Mouse (Mus musculus) CD8-positive naive resting alpha-beta T cell, adult 57 days (primary cell): Measurements from ENCODE around the gene Urm1. TPM values are rescaled to one million over a fixed set of nuclear protein-coding genes. Genes with fewer than 3 reads are reported as not detected.

Source experiments
- total RNA-seq: library from RNA; stranded (reverse); gene quantifications from one replicate; pipeline ENCODE4 v1.2.4, GENCODE M21; 2023

Gene Urm1
- 58.1 TPM for total RNA-seq

GRCm38 (mm10) chr2:29820025-29820817, at the start of gene Urm1:
Gene Urm1 (plus strand): TSS chr2:29820075.

GRCm38 (mm10) chr2:29787104-29787917, 32.6 kb upstream of the Urm1 start, which contains the start of gene Coq4:
Gene Coq4 (plus strand): TSS chr2:29787493.

DNA sequence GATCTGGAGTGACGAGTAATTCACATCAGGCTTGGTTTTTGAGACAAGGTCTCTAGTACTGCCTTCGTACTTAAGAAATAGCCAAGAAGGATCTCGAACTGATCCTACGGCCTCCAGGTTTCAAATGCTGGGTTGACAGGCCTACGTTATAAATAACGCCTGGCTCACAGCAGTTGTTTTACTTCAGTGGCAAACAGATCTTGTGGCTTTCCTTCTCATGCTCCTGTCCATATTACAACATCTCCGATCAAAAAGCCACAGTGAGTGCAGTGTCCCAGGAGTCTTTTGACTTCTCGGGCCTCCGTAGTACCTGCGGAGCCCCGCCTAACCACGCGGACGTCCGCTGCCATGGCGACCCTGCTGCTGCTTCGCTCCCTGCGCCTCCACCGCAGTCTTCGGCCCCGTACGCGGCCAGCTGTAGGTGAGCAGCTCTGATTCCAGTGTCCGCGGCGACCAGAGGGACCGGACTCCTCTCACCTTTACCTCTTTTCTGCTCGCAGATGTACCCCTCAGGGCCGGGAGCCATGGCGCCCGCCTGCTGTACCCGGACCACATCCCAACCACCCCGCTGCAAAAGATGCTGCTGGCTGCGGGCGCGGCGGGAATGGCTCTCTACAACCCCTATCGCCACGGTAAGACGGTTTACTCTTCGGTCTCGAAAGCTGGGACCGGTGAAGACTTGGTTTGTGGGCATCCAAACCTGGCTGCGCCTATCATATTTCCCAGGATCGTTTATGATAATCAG, 31.8 kb upstream of the Urm1 start, which contains the start of gene Trub2:
Trub2 (minus strand) TSS at position 566 of the 745 bp plus-strand sequence.

DNA sequence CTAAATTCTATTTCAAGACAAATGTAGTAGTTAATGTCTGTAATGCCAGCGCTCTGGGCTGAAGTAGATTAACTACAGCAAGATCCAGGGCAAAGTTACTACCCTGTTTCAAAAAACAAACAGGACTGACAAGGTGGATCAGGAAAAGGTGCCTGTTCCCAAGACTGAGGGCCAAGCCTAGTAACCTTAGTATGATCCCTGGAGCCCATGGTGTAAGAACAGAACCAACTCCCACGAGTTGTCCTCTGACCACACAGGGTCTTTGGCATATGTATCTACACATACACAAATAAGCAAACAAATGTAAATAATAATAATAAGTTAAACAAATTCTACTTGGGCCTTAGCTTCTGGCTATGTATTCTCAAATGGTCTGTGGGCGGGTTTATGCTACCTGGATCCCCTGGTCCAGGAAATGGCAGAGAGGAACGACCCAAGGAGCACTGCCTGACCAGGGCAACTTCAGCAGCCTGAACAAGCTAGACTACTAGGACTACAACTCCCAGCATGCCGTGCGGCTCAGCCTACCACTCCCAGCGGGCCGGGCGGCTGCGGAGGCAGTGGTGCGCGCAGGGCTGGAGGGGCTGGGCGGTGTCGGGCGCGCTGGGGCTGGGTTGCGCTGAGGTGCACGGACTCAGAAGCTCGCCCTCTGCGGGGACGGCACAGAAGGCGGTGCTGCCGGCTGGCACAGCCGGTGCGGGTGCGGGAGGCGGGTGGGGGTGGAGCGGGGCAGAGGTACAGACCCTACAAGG, 17.6 kb upstream of the Urm1 start, which contains the start of gene Slc27a4:
Slc27a4 (plus strand) TSS at position 560 of the 752 bp plus-strand sequence.

DNA sequence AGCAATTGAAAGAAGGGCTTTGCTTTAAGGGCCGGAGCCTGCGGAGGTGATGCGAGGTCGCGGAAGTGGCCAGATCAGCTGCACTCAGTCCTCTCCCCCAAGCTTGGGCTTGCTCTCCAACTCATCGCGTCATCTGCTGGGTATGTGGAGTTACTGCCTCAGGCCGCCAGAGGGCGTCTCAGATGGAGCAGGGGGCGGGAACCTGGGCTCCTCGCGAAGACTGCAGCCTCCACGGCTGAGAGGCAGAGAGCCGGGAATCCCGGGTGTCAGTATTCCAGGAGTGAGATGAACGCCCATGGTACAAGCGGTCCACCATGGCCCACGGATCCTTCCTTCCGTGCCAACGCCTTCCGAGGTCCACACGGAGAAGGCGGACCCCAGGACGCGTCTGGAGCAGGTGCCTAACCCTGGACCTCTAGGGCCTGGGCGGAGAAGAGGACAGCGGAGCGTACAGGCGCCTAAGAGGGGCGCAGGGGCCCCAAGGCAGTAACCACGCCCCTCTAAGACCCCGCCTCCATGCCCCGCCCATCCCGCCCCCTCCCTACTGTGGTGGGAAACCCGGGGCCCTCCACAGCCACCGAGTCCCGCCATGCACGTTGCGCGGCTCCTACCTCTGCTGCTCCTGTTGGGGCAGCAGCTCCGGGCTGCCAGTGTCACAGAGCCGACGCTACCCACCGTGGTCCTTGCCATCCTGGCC, 49.2 kb downstream of the Urm1 start, which contains the start of gene Cercam:
Cercam (plus strand) TSS at position 216 of the 697 bp plus-strand sequence.

DNA sequence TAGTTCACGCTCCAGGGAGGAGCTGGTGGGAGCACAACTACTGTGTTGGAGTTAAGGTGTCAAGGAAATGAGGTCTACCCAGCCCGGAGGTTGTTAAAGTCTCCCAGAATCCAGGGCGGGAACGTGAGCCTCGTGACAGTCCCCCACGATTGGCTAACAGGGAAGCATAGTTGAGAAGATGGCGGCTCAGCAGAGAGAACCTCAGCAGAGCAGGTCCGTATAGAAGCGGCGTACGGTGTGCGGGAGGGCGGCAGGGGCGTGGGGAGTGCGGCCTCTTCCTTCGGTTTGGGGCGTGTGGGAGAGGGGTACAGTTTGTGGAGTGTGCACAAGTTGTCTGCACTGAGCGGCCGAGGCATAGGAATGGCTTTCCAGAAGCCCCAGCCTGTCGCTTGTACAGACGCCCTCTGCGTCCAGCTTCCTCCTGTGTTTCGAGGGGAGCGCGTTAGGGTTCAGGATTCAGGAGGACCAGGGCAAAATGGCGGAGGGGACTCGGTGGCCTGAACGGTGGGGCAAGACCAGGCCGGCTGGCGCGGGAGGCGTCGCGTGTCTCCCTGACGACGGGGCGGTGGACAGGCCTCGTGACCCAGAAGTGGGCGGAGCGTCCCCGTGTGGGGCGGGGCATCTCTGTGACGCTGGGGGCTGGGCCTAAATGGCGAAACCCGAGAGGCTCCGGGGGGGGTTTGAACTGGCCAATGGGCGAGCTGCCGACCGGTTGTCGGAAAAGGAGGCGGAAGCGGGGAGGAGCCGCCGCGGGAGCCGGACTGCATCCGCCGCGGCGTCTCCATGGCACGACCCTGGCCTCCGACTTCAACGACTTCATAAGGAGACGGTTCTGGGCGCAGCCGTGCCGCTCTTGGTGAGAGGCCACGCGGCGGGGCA, 69.4 kb downstream of the Urm1 start, which contains the start of gene Odf2:
Odf2 (plus strand) TSS at position 156 of the 879 bp plus-strand sequence.

Other genes starting within 250 kb of the Urm1 start
- 131 TPM for gene Rapgef1, start 200.4 kb upstream of the Urm1 start, total RNA-seq
- not detected for gene Gm13420, start 68.4 kb upstream of the Urm1 start, total RNA-seq
- not detected for gene Gm13547, start 60.8 kb upstream of the Urm1 start, total RNA-seq
- gene Coq4, start 32.6 kb upstream of the Urm1 start, total RNA-seq = 5.6 TPM
- 51.4 TPM for gene Trub2, start 31.6 kb upstream of the Urm1 start, total RNA-seq
- 12.1 TPM for gene Slc27a4, start 17.4 kb upstream of the Urm1 start, total RNA-seq
- 4.4 TPM for gene Cercam, start 49.1 kb downstream of the Urm1 start, total RNA-seq
- gene Odf2, start 69.1 kb downstream of the Urm1 start, total RNA-seq = 82.5 TPM
- 79.3 TPM for gene Gle1, start 115.4 kb downstream of the Urm1 start, total RNA-seq
- gene Sptan1, start 145.5 kb downstream of the Urm1 start, total RNA-seq = 284 TPM
- gene Wdr34, start 228.8 kb downstream of the Urm1 start, total RNA-seq = 2.9 TPM
- 256 TPM for gene Set, start 237.3 kb downstream of the Urm1 start, total RNA-seq